Mouse (Mus musculus): ENCODE measurements around the gene Gm39566.

DNA sequence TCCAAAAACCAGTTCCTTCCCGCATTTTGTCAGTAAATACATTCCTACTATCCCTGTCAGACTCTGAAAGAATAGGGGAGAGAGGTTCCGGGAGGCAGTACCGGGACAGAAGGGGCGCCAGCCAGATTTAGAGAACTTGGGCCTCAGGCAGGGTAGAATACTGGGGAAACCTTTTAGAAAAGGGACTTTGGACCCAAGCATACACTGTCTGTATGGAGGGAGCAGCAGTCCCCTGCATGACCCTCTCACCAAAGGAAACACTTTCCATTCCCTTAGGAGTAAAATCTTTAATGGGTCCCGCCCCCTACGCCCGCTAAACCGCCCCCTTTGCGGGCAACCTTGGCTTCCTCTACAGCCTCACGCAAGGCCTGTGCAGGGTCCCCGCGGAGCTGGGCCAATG, 11.8 kb downstream of the Gm39566 start:
- TF ChIP-seq POLR2A (IDR thresholded peaks at IDR 0.05; ENCODE audit: insufficient read depth, low read length): no peak
- no peak for TF ChIP-seq CTCF (IDR thresholded peaks at IDR 0.05; ENCODE audit: low read depth, low read length)
